ENCODE assay signal across 19 mouse cellular contexts in the genomic region with DNA sequence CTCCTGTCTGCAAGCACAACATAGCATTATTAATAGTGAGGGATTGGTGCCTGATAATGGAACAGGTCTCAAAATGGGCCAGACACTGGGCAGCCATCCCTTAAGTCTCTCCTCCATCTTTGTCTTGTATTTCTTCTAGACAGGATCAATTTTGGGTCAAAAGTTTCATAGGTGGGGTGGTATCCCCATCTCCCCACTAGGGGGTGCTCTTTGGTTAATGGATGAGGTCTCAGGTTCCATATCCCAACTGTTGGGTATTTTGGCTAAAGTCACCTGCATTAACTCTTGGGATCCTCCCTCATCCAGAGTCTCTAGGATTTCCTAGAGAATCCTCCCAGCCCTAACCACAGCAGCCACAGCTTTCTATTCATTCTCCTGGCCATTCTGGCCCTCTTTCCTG. TPM values are rescaled to one million over a fixed set of nuclear protein-coding genes. Genes with fewer than 3 reads are reported as not detected.
A peak's percentile ranks its signal among the peaks of the same experiment; 100 is the strongest.
DNase-seq lines count a peak whose midpoint lies in the region; ATAC-seq and TF ChIP-seq lines count a peak whose summit lies in the region.
"Had no signal": no experiment of that assay in that cellular context is flagged by ENCODE, and none has a peak within 500 bp of the region (broad histone marks: within the 10 kb centered on the region; RNA-seq: fewer than 3 reads in every experiment).

No protein-coding gene starts in this region.

- no peak overlapping the region for H3K9ac ChIP-seq in liver, postnatal 0 days (replicated peaks)
- H3K9ac ChIP-seq in stomach, postnatal 0 days (ENCODE audit: low read length), result no peak overlapping the region
- H3K9ac ChIP-seq: forebrain, postnatal 0 days; heart, embryonic 13.5 days; hindbrain, embryonic 14.5 days; liver, embryonic 12.5 days; midbrain, embryonic 13.5 days; neural tube, embryonic 12.5 days had no signal

- no peaks in the 10 kb centered on the region for H3K27me3 ChIP-seq in liver, postnatal 0 days (ENCODE audit: insufficient read depth, low read length)
- H3K27me3 ChIP-seq in stomach, postnatal 0 days (ENCODE audit: control insufficient read depth, insufficient read depth, low read length), result no peaks in the 10 kb centered on the region
- H3K27me3 ChIP-seq: heart, embryonic 13.5 days; liver, embryonic 12.5 days; midbrain, embryonic 13.5 days; neural tube, embryonic 12.5 days had no signal

- TF ChIP-seq CTCF in liver, postnatal 0 days (IDR thresholded peaks at IDR 0.05; ENCODE audit: low read depth), result peak; percentile 36
- TF ChIP-seq CTCF in stomach, postnatal 0 days (IDR thresholded peaks at IDR 0.05; ENCODE audit: low read depth), result peak; percentile 31

- no peaks in the 10 kb centered on the region for H3K36me3 ChIP-seq in liver, postnatal 0 days (replicated peaks; ENCODE audit: insufficient read depth, low read length)
- no peaks in the 10 kb centered on the region for H3K36me3 ChIP-seq in stomach, postnatal 0 days (ENCODE audit: control insufficient read depth, insufficient read depth, low read length)
- H3K36me3 ChIP-seq: forebrain, embryonic 10.5 days; heart, embryonic 13.5 days; liver, embryonic 12.5 days; midbrain, embryonic 13.5 days; neural tube, embryonic 12.5 days had no signal

- H3K4me2 ChIP-seq in liver, postnatal 0 days (ENCODE audit: low read depth, low read length), result no peak overlapping the region
- no peak overlapping the region for H3K4me2 ChIP-seq in stomach, postnatal 0 days (replicated peaks; ENCODE audit: low read depth)
- H3K4me2 ChIP-seq: heart, embryonic 13.5 days; hindbrain, embryonic 14.5 days; liver, embryonic 12.5 days; midbrain, embryonic 13.5 days; neural tube, embryonic 12.5 days had no signal

- H3K4me1 ChIP-seq in liver, postnatal 0 days (ENCODE audit: insufficient read depth), result no peaks in the 10 kb centered on the region
- H3K4me1 ChIP-seq in stomach, postnatal 0 days (replicated peaks; ENCODE audit: control insufficient read depth, insufficient read depth), result no peaks in the 10 kb centered on the region
- H3K4me1 ChIP-seq: forebrain, embryonic 10.5 days; heart, embryonic 13.5 days; liver, embryonic 12.5 days; midbrain, embryonic 13.5 days; neural tube, embryonic 12.5 days had no signal

- no peak for TF ChIP-seq EP300 in liver, postnatal 0 days (IDR thresholded peaks at IDR 0.05; ENCODE audit: low read depth)
- no peak for TF ChIP-seq EP300 in stomach, postnatal 0 days (optimal IDR thresholded peaks at IDR 0.05)

- H3K27ac ChIP-seq in liver, postnatal 0 days (ENCODE audit: low read depth), result no peak overlapping the region
- H3K27ac ChIP-seq in stomach, postnatal 0 days (replicated peaks), result no peak overlapping the region
- H3K27ac ChIP-seq: forebrain, embryonic 10.5 days; heart, embryonic 13.5 days; hindbrain, embryonic 14.5 days; liver, embryonic 12.5 days; midbrain, embryonic 13.5 days; neural tube, embryonic 12.5 days had no signal

- DNase-seq in embryo, embryonic 11 days, result peak; percentile 4
- DNase-seq in embryo, embryonic 10 days (ENCODE audit: low spot score), result no peak
- DNase-seq in liver, postnatal 0 days, result no peak
- DNase-seq in liver, result no peak
- DNase-seq in Muller cell, postnatal 12 days (ENCODE audit: inconsistent ontology term), result peak; percentile 6
- DNase-seq in stomach, postnatal 0 days (ENCODE audit: low spot score), result no peak
- DNase-seq in cerebellum, adult 11-12 months, result no peak
- DNase-seq in layer of hippocampus, adult 9-10 months (ENCODE audit: low spot score), result no peak
- DNase-seq: B cell, adult 2 months; cerebellum, postnatal 14 days; forebrain, postnatal 0 days; kidney, postnatal 10 days; thymus, postnatal 25 days had no signal

- no peaks in the 10 kb centered on the region for H3K9me3 ChIP-seq in liver, postnatal 0 days (ENCODE audit: low read length)
- no peaks in the 10 kb centered on the region for H3K9me3 ChIP-seq in stomach, postnatal 0 days (ENCODE audit: control insufficient read depth, low read length)
- H3K9me3 ChIP-seq: forebrain, embryonic 10.5 days; heart, embryonic 13.5 days; liver, embryonic 12.5 days; midbrain, embryonic 13.5 days; neural tube, embryonic 12.5 days had no signal

- ATAC-seq in liver, postnatal 0 days, result no peak
- no peak for ATAC-seq in stomach, postnatal 0 days (ENCODE audit: low FRiP score, low TSS enrichment)
- ATAC-seq: forebrain, postnatal 0 days; liver, embryonic 12.5 days; midbrain, embryonic 13.5 days had no signal

- no peak overlapping the region for H3K4me3 ChIP-seq in liver, postnatal 0 days (ENCODE audit: low read depth, low read length)
- no peak overlapping the region for H3K4me3 ChIP-seq in stomach, postnatal 0 days (ENCODE audit: low read depth, low read length)
- H3K4me3 ChIP-seq: forebrain, embryonic 10.5 days; heart, embryonic 13.5 days; liver, embryonic 12.5 days; midbrain, embryonic 13.5 days; neural tube, embryonic 12.5 days had no signal

RNA-seq across cellular contexts. Expression of a gene that starts 26.2 kb away (rescaled TPM):
- polyA plus RNA-seq in liver, postnatal 0 days (2015; fragmentation: Nextera tagmentation; extraction: Ambion mirVana), result not detected in 2 replicates
- not detected in 2 replicates for polyA plus RNA-seq in stomach, postnatal 0 days (2015; fragmentation: Nextera tagmentation; extraction: Ambion mirVana)

Comparison
In these comparisons a context has a peak if more than half of its experiments do, and no peak if none do; other contexts are left out.
1. DNase-seq: peak in embryo, embryonic 11 days (single experiment) and Muller cell, postnatal 12 days (single experiment); none in embryo, embryonic 10 days (single experiment), liver, postnatal 0 days (single experiment), liver (single experiment), stomach, postnatal 0 days (single experiment), cerebellum, adult 11-12 months (single experiment) and layer of hippocampus, adult 9-10 months (single experiment).